Mouse (Mus musculus) liver, embryonic 15.5 days (tissue): ENCODE results near the gene Nck1. TPM values are rescaled to one million over a fixed set of nuclear protein-coding genes. Genes with fewer than 3 reads are reported as not detected.

Experiments
- ATAC-seq: fragments of 200-750 bp; cut with Nextera tagmentation; 2 replicates; pipeline ENCODE4 v1.8.0; 2017; ENCODE audit warnings: moderate number of reproducible peaks, mild to moderate bottlenecking, moderate library complexity; ENCODE audit not compliant: insufficient read depth
- H3K27ac ChIP-seq: fragments of 300-500 bp; sonication (generic); replicated peaks from 2 replicates; pipeline ENCODE4 v1.5.1; 2015; ENCODE audit warnings: mild to moderate bottlenecking, inconsistent platforms
- H3K27me3 ChIP-seq: fragments of 300-500 bp; sonication (generic); 2 replicates; pipeline ENCODE4 v1.6.1; 2015; ENCODE audit warnings: mild to moderate bottlenecking, inconsistent platforms
- H3K36me3 ChIP-seq: fragments of 300-500 bp; sonication (generic); replicated peaks from 2 replicates; pipeline ENCODE4 v1.6.1; 2015; ENCODE audit warnings: moderate library complexity, mild to moderate bottlenecking, inconsistent platforms
- H3K4me1 ChIP-seq: fragments of 300-500 bp; sonication (generic); replicated peaks from 2 replicates; pipeline ENCODE4 v1.6.1; 2015; ENCODE audit warnings: inconsistent platforms
- H3K4me2 ChIP-seq: fragments of 300-500 bp; sonication (generic); 2 replicates; pipeline ENCODE4 v1.6.1; 2015; ENCODE audit warnings: moderate library complexity, mild to moderate bottlenecking, inconsistent platforms
- H3K4me3 ChIP-seq: fragments of 300-500 bp; sonication (generic); replicated peaks from 2 replicates; pipeline ENCODE4 v1.5.1; 2015; ENCODE audit warnings: mild to moderate bottlenecking, inconsistent platforms
- H3K9ac ChIP-seq: fragments of 300-500 bp; sonication (generic); 2 replicates; pipeline ENCODE4 v1.6.1; 2015; ENCODE audit warnings: moderate library complexity, mild to moderate bottlenecking, inconsistent platforms
- H3K9me3 ChIP-seq: fragments of 300-500 bp; sonication (generic); replicated peaks from 2 replicates; pipeline ENCODE4 v1.6.1; 2016; ENCODE audit warnings: inconsistent platforms
- WGBS: fragments of 180-500 bp; shearing (Covaris S2); methylation state at CpG from one replicate; pipeline ENCODE4 v1.1.7; 2015; ENCODE audit warnings: mixed read lengths; ENCODE audit not compliant: insufficient replicate concordance; 5-methylcytosine and 5-hydroxymethylcytosine counted together
- polyA plus RNA-seq: library from polyadenylated mRNA; unstranded; fragments of >200 nt; fragmentation: Nextera tagmentation; extraction: Ambion mirVana; gene quantifications from 2 replicates; pipeline ENCODE4 v1.2.1, GENCODE M21; 2015

Nck1 gene
- polyA plus RNA-seq, 1 experiment from 2014 or later: 23.3 TPM

GRCm38 (mm10) chr9:100488969-100489368 is 57.0 kb downstream of the Nck1 start:
- ATAC-seq: no peak
- no peaks in the 10 kb centered on the region for H3K9me3 ChIP-seq
- no peak overlapping the region for H3K4me3 ChIP-seq
- H3K4me1 ChIP-seq: 0 out of 2 replicates have a peak, but pooled peaks cover 3% of the 10 kb centered on the region
- H3K27ac ChIP-seq: no peak overlapping the region
- H3K36me3 ChIP-seq: no peaks in the 10 kb centered on the region
- H3K4me2 ChIP-seq: no peak overlapping the region
- no peaks in the 10 kb centered on the region for H3K27me3 ChIP-seq
- no peak overlapping the region for H3K9ac ChIP-seq
- WGBS: 71% methylated on average over 6 of the region's 6 CpGs

- no peak for ATAC-seq
- Histone ChIP-seq H3K36me3 (no peaks in the 10 kb centered on the region), H3K27ac (no peak overlapping the region), H3K4me3 (no peak overlapping the region), H3K9ac (no peak overlapping the region), H3K4me1 (0 out of 2 replicates have a peak, but pooled peaks cover 3% of the 10 kb centered on the region), H3K27me3 (no peaks in the 10 kb centered on the region), H3K4me2 (no peak overlapping the region), H3K9me3 (no peaks in the 10 kb centered on the region)
- 69% methylated on average over 7 of the region's 7 CpGs for WGBS
These were observed 57.7 kb downstream of the Nck1 start for GRCm38 (mm10) chr9:100488056-100488713.

- no peaks in the 10 kb centered on the region for H3K27me3 ChIP-seq
- H3K4me2 ChIP-seq: no peak within 1 kb of the TSS
- WGBS: 81% methylated on average over 5 of the region's 5 CpGs
- no peaks in the 10 kb centered on the region for H3K36me3 ChIP-seq
- no peak within 1 kb of the TSS for H3K4me3 ChIP-seq
- H3K27ac ChIP-seq: no peak within 1 kb of the TSS
- no peaks in the 10 kb centered on the region for H3K9me3 ChIP-seq
- H3K9ac ChIP-seq: no peak within 1 kb of the TSS
- 0 out of 2 replicates have a peak, but pooled peaks cover 3% of the 10 kb centered on the region for H3K4me1 ChIP-seq
- no peak for ATAC-seq
These were observed 59.5 kb downstream of the Nck1 start, which contains the start of gene Il20rb for GRCm38 (mm10) chr9:100486431-100486830. Gene Il20rb (minus strand): TSS chr9:100486788.

- H3K36me3 ChIP-seq: no peaks in the 10 kb centered on the region
- H3K27me3 ChIP-seq: no peaks in the 10 kb centered on the region
- no peak for ATAC-seq
- no peak overlapping the region for H3K9ac ChIP-seq
- H3K4me3 ChIP-seq: no peak overlapping the region
- H3K27ac ChIP-seq: no peak overlapping the region
- WGBS: 63% methylated on average over 5 of the region's 5 CpGs
- no peaks in the 10 kb centered on the region for H3K9me3 ChIP-seq
- no peak overlapping the region for H3K4me2 ChIP-seq
- H3K4me1 ChIP-seq: 0 out of 2 replicates have a peak, but pooled peaks cover 3% of the 10 kb centered on the region
These were observed 62.6 kb downstream of the Nck1 start for GRCm38 (mm10) chr9:100483318-100483717.

GRCm38 (mm10) chr9:100481626-100482025 is 64.3 kb downstream of the Nck1 start:
- 0 out of 2 replicates have a peak, but pooled peaks cover 3% of the 10 kb centered on the region for H3K9me3 ChIP-seq
- no peak for ATAC-seq
- H3K27ac ChIP-seq: no peak overlapping the region
- no peak overlapping the region for H3K4me2 ChIP-seq
- no peaks in the 10 kb centered on the region for H3K27me3 ChIP-seq
- no peak overlapping the region for H3K4me3 ChIP-seq
- no peak overlapping the region for H3K9ac ChIP-seq
- H3K36me3 ChIP-seq: no peaks in the 10 kb centered on the region
- WGBS: 69% methylated on average over 6 of the region's 6 CpGs
- H3K4me1 ChIP-seq: 0 out of 2 replicates have a peak, but pooled peaks cover 3% of the 10 kb centered on the region

GRCm38 (mm10) chr9:100474056-100474455 is 71.9 kb downstream of the Nck1 start:
- Histone ChIP-seq H3K36me3 (no peaks in the 10 kb centered on the region), H3K9me3 (0 out of 2 replicates have a peak, but pooled peaks cover 3% of the 10 kb centered on the region)
- 55% methylated on average over 1 of the region's 1 CpGs for WGBS

GRCm38 (mm10) chr9:100473361-100473760 is 72.6 kb downstream of the Nck1 start:
- no peak overlapping the region for H3K4me2 ChIP-seq
- H3K9ac ChIP-seq: no peak overlapping the region
- no peak overlapping the region for H3K4me3 ChIP-seq
- 70% methylated on average over 6 of the region's 6 CpGs for WGBS
- ATAC-seq: no peak
- no peaks in the 10 kb centered on the region for H3K27me3 ChIP-seq
- no peak overlapping the region for H3K27ac ChIP-seq
- H3K9me3 ChIP-seq: 0 out of 2 replicates have a peak, but pooled peaks cover 3% of the 10 kb centered on the region
- H3K36me3 ChIP-seq: no peaks in the 10 kb centered on the region
- no peaks in the 10 kb centered on the region for H3K4me1 ChIP-seq

More at GRCm38 (mm10) chr9:100474056-100474455, 71.9 kb downstream of the Nck1 start:
- Histone ChIP-seq H3K27me3 (no peaks in the 10 kb centered on the region), H3K27ac (no peak overlapping the region), H3K9ac (no peak overlapping the region), H3K4me1 (no peaks in the 10 kb centered on the region), H3K4me2 (no peak overlapping the region), H3K4me3 (no peak overlapping the region)
- ATAC-seq: no peak

GRCm38 (mm10) chr9:100472931-100473330 is 73.0 kb downstream of the Nck1 start:
- no peaks in the 10 kb centered on the region for H3K4me1 ChIP-seq
- no peak overlapping the region for H3K9ac ChIP-seq
- no peak overlapping the region for H3K4me3 ChIP-seq
- H3K36me3 ChIP-seq: no peaks in the 10 kb centered on the region
- 0 out of 2 replicates have a peak, but pooled peaks cover 3% of the 10 kb centered on the region for H3K9me3 ChIP-seq
- WGBS: 70% methylated on average over 8 of the region's 8 CpGs
- H3K27me3 ChIP-seq: no peaks in the 10 kb centered on the region
- ATAC-seq: no peak
- no peak overlapping the region for H3K27ac ChIP-seq
- H3K4me2 ChIP-seq: no peak overlapping the region

- Histone ChIP-seq H3K4me1 (no peaks in the 10 kb centered on the region), H3K4me3 (no peak overlapping the region), H3K9me3 (no peaks in the 10 kb centered on the region), H3K27me3 (no peaks in the 10 kb centered on the region), H3K9ac (no peak overlapping the region), H3K36me3 (no peaks in the 10 kb centered on the region), H3K27ac (no peak overlapping the region), H3K4me2 (no peak overlapping the region)
- ATAC-seq: no peak
- 47% methylated on average over 4 of the region's 4 CpGs for WGBS
These were observed 74.4 kb downstream of the Nck1 start for GRCm38 (mm10) chr9:100471605-100471953.

GRCm38 (mm10) chr9:100470936-100471604 is 74.9 kb downstream of the Nck1 start:
- Histone ChIP-seq H3K36me3 (no peaks in the 10 kb centered on the region), H3K4me2 (no peak overlapping the region), H3K27me3 (no peaks in the 10 kb centered on the region), H3K4me1 (no peaks in the 10 kb centered on the region), H3K4me3 (no peak overlapping the region), H3K27ac (no peak overlapping the region), H3K9ac (no peak overlapping the region), H3K9me3 (no peaks in the 10 kb centered on the region)
- WGBS: 49% methylated on average over 8 of the region's 8 CpGs
- ATAC-seq: no peak

- no peaks in the 10 kb centered on the region for H3K36me3 ChIP-seq
- no peaks in the 10 kb centered on the region for H3K4me1 ChIP-seq
- ATAC-seq: no peak
- 43% methylated on average over 1 of the region's 1 CpGs for WGBS
- H3K4me3 ChIP-seq: no peak overlapping the region
- H3K27ac ChIP-seq: no peak overlapping the region
- no peak overlapping the region for H3K4me2 ChIP-seq
- H3K27me3 ChIP-seq: no peaks in the 10 kb centered on the region
- H3K9me3 ChIP-seq: no peaks in the 10 kb centered on the region
- H3K9ac ChIP-seq: no peak overlapping the region
These were observed 75.7 kb downstream of the Nck1 start for GRCm38 (mm10) chr9:100470228-100470627.
